16 mouse cellular contexts compared by ENCODE assay signal in the genomic region with DNA sequence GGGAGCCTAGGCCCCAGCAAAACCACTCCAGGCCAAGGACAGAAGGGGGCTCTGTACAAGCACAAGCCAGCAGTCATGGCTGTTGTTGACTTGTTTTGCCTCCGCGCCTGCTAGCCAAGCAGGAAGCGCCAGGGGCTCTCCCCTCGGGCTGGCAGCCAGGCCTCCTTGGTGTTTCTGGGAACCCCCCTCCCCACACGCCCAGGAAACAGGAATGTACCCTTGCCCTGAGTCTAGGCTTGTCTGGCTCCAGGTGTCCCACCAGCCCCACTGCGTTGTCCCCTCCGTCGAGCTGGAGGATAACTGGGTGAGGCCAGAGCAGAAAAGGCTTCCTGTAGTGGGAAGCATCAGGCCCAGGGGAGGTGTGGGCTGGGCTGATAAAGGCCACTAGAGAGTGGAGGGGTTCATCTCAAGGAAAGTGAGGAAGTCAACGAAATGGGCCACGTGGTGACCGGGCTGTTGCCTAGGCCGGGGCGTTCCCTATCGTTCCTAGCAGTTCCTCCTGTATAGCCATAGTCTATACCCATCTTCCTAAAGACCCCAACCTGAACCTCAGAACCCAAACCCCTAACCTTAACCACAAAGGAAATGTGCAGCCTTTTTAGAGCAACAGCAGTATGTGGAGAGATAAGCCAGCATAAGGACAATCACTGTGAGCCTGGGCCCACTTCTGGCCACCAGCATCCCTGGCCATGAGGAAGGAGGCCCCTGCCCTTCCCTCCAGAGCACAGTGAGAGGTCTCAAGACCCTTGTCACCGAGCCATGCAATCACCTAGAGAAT. TPM values are rescaled to one million over a fixed set of nuclear protein-coding genes. Genes with fewer than 3 reads are reported as not detected.
DNase-seq lines count a peak whose midpoint lies in the region; ATAC-seq lines count a peak whose summit lies in the region.
"Had no signal": no experiment of that assay in that cellular context is flagged by ENCODE, and none has a peak within 500 bp of the region (broad histone marks: within the 10 kb centered on the region; RNA-seq: fewer than 3 reads in every experiment).

No protein-coding gene starts in this region.

- H3K4me1 ChIP-seq in forebrain, embryonic 13.5 days: peaks cover 19% of the 10 kb centered on the region; the same call in 1 of the 2 replicates
- no peaks in the 10 kb centered on the region for H3K4me1 ChIP-seq in forebrain, embryonic 15.5 days
- H3K4me1 ChIP-seq in embryonic facial prominence, embryonic 15.5 days: peaks cover 16% of the 10 kb centered on the region
- H3K4me1 ChIP-seq in liver, embryonic 16.5 days (ENCODE audit: control insufficient read depth, low read depth, low read length): peaks cover 5% of the 10 kb centered on the region

- H3K4me2 ChIP-seq in forebrain, embryonic 13.5 days: no peak overlapping the region
- no peak overlapping the region for H3K4me2 ChIP-seq in forebrain, embryonic 15.5 days (replicated peaks)
- no peak overlapping the region for H3K4me2 ChIP-seq in embryonic facial prominence, embryonic 15.5 days (replicated peaks)
- no peak overlapping the region for H3K4me2 ChIP-seq in liver, embryonic 16.5 days (ENCODE audit: low read depth, low read length)

- DNase-seq in kidney, postnatal 14 days: no peak
- DNase-seq in ovary, postnatal 14 days (ENCODE audit: low spot score): no peak
- no peak for DNase-seq in thymus, postnatal 0 days (ENCODE audit: low spot score)
- DNase-seq: adrenal gland, postnatal 36 days; cerebellum, adult 11-12 months; gastrocnemius, postnatal 25 days; left cerebral cortex, postnatal 4 days; thymus, adult 2 months had no signal

- no peak overlapping the region for H3K27ac ChIP-seq in forebrain, embryonic 13.5 days
- no peak overlapping the region for H3K27ac ChIP-seq in forebrain, embryonic 15.5 days (replicated peaks)
- H3K27ac ChIP-seq in embryonic facial prominence, embryonic 15.5 days (replicated peaks): peak overlapping the region; percentile 34
- H3K27ac ChIP-seq in liver, embryonic 16.5 days (ENCODE audit: low read length): no peak overlapping the region

- no peaks in the 10 kb centered on the region for H3K9me3 ChIP-seq in forebrain, embryonic 13.5 days (replicated peaks)
- H3K9me3 ChIP-seq in forebrain, embryonic 15.5 days: no peaks in the 10 kb centered on the region
- H3K9me3 ChIP-seq in embryonic facial prominence, embryonic 15.5 days (replicated peaks): no peaks in the 10 kb centered on the region
- H3K9me3 ChIP-seq in liver, embryonic 16.5 days (replicated peaks; ENCODE audit: control insufficient read depth, low read length): no peaks in the 10 kb centered on the region

- ATAC-seq in forebrain, embryonic 13.5 days: no peak
- no peak for ATAC-seq in forebrain, embryonic 15.5 days (replicated peaks)
- ATAC-seq in CD4-positive, CD25-positive, alpha-beta regulatory T cell, adult 4 months: peak; percentile 74
- no peak for ATAC-seq in embryonic facial prominence, embryonic 15.5 days (ENCODE audit: insufficient number of reproducible peaks, low FRiP score, low TSS enrichment, low read depth)
- peak; percentile 74 for ATAC-seq in liver, embryonic 16.5 days (ENCODE audit: low read depth)
- ATAC-seq: forebrain, embryonic 16.5 days; intestine, postnatal 0 days; Patski had no signal

- H3K4me3 ChIP-seq in forebrain, embryonic 13.5 days: no peak overlapping the region
- H3K4me3 ChIP-seq in forebrain, embryonic 15.5 days: no peak overlapping the region
- H3K4me3 ChIP-seq in embryonic facial prominence, embryonic 15.5 days (replicated peaks): no peak overlapping the region
- no peak overlapping the region for H3K4me3 ChIP-seq in liver, embryonic 16.5 days (ENCODE audit: low read depth, low read length)

- H3K9ac ChIP-seq in forebrain, embryonic 13.5 days: peak overlapping the region; percentile 12; the same call in 1 of the 2 replicates
- H3K9ac ChIP-seq in forebrain, embryonic 15.5 days (replicated peaks): no peak overlapping the region
- H3K9ac ChIP-seq in embryonic facial prominence, embryonic 15.5 days: no peak overlapping the region
- no peak overlapping the region for H3K9ac ChIP-seq in liver, embryonic 16.5 days (ENCODE audit: low read depth, low read length)

- 82% methylated on average over 15 of the region's 15 CpGs for WGBS in forebrain, embryonic 13.5 days
- WGBS in forebrain, embryonic 15.5 days: 74% methylated on average over 15 of the region's 15 CpGs
- WGBS in embryonic facial prominence, embryonic 15.5 days: 70% methylated on average over 15 of the region's 15 CpGs
- 24% methylated on average over 15 of the region's 15 CpGs for WGBS in liver, embryonic 16.5 days (ENCODE audit: insufficient replicate concordance)

- H3K27me3 ChIP-seq in forebrain, embryonic 13.5 days: peaks cover 5% of the 10 kb centered on the region; the same call in 1 of the 2 replicates
- H3K27me3 ChIP-seq in forebrain, embryonic 15.5 days: no peaks in the 10 kb centered on the region
- no peaks in the 10 kb centered on the region for H3K27me3 ChIP-seq in embryonic facial prominence, embryonic 15.5 days
- H3K27me3 ChIP-seq in liver, embryonic 16.5 days (ENCODE audit: control insufficient read depth, insufficient read depth, low read depth, low read length): no peaks in the 10 kb centered on the region
- H3K27me3 ChIP-seq: Patski had no signal

- no peaks in the 10 kb centered on the region for H3K36me3 ChIP-seq in forebrain, embryonic 13.5 days (ENCODE audit: poor library complexity, severe bottlenecking)
- no peaks in the 10 kb centered on the region for H3K36me3 ChIP-seq in forebrain, embryonic 15.5 days
- H3K36me3 ChIP-seq in embryonic facial prominence, embryonic 15.5 days: no peaks in the 10 kb centered on the region
- no peaks in the 10 kb centered on the region for H3K36me3 ChIP-seq in liver, embryonic 16.5 days (ENCODE audit: control insufficient read depth, insufficient read depth)

RNA-seq across cellular contexts. Expression of gene Tmem129, which starts 23.6 kb away (rescaled TPM):
- 33.0 and 37.8 TPM in 2 replicates for polyA plus RNA-seq in forebrain, embryonic 13.5 days (2015; fragmentation: Nextera tagmentation; extraction: Ambion mirVana)
- 31.0 and 35.0 TPM in 2 replicates for polyA plus RNA-seq in forebrain, embryonic 15.5 days (2015; fragmentation: Nextera tagmentation; extraction: Ambion mirVana)
- polyA plus RNA-seq in CD4-positive, CD25-positive, alpha-beta regulatory T cell, adult 4 months (2017; shearing (Covaris generic)): 10 to 100 TPM; 33.7 to 42.9 TPM
- 44.2 and 45.1 TPM in 2 replicates for polyA plus RNA-seq in embryonic facial prominence, embryonic 15.5 days (2015; fragmentation: Nextera tagmentation; extraction: Ambion mirVana)
- 21.7 and 21.8 TPM in 2 replicates for polyA plus RNA-seq in liver, embryonic 16.5 days (2015; fragmentation: Nextera tagmentation; extraction: Ambion mirVana)
- 28.4 and 30.8 TPM in 2 replicates for polyA plus RNA-seq in thymus, postnatal 0 days (2015; fragmentation: Nextera tagmentation; extraction: Ambion mirVana)

RNA-seq across cellular contexts. Expression of gene Tacc3, which starts 23.9 kb away (rescaled TPM):
- 189 and 190 TPM in 2 replicates for polyA plus RNA-seq in forebrain, embryonic 13.5 days (2015; fragmentation: Nextera tagmentation; extraction: Ambion mirVana)
- polyA plus RNA-seq in forebrain, embryonic 15.5 days (2015; fragmentation: Nextera tagmentation; extraction: Ambion mirVana): 91.5 and 98.2 TPM in 2 replicates
- 10 to 100 TPM; 18.2 to 32.2 TPM for polyA plus RNA-seq in CD4-positive, CD25-positive, alpha-beta regulatory T cell, adult 4 months (2017; shearing (Covaris generic))
- 141 and 146 TPM in 2 replicates for polyA plus RNA-seq in embryonic facial prominence, embryonic 15.5 days (2015; fragmentation: Nextera tagmentation; extraction: Ambion mirVana)
- 127 and 129 TPM in 2 replicates for polyA plus RNA-seq in liver, embryonic 16.5 days (2015; fragmentation: Nextera tagmentation; extraction: Ambion mirVana)
- polyA plus RNA-seq in thymus, postnatal 0 days (2015; fragmentation: Nextera tagmentation; extraction: Ambion mirVana): 195 and 217 TPM in 2 replicates

RNA-seq across cellular contexts. Expression of gene Slbp, which starts 29.4 kb away (rescaled TPM):
- 222 and 225 TPM in 2 replicates for polyA plus RNA-seq in forebrain, embryonic 13.5 days (2015; fragmentation: Nextera tagmentation; extraction: Ambion mirVana)
- 129 and 141 TPM in 2 replicates for polyA plus RNA-seq in forebrain, embryonic 15.5 days (2015; fragmentation: Nextera tagmentation; extraction: Ambion mirVana)
- 100 to 1,000 TPM; 123 to 141 TPM for polyA plus RNA-seq in CD4-positive, CD25-positive, alpha-beta regulatory T cell, adult 4 months (2017; shearing (Covaris generic))
- polyA plus RNA-seq in embryonic facial prominence, embryonic 15.5 days (2015; fragmentation: Nextera tagmentation; extraction: Ambion mirVana): 191 and 202 TPM in 2 replicates
- 214 and 245 TPM in 2 replicates for polyA plus RNA-seq in liver, embryonic 16.5 days (2015; fragmentation: Nextera tagmentation; extraction: Ambion mirVana)
- polyA plus RNA-seq in thymus, postnatal 0 days (2015; fragmentation: Nextera tagmentation; extraction: Ambion mirVana): 353 and 376 TPM in 2 replicates

RNA-seq across cellular contexts. Expression of gene Fgfr3, which starts 39.7 kb away (rescaled TPM):
- 59.5 and 81.3 TPM in 2 replicates for polyA plus RNA-seq in forebrain, embryonic 13.5 days (2015; fragmentation: Nextera tagmentation; extraction: Ambion mirVana)
- 32.9 and 44.3 TPM in 2 replicates for polyA plus RNA-seq in forebrain, embryonic 15.5 days (2015; fragmentation: Nextera tagmentation; extraction: Ambion mirVana)
- polyA plus RNA-seq in CD4-positive, CD25-positive, alpha-beta regulatory T cell, adult 4 months (2017; shearing (Covaris generic)): not detected
- polyA plus RNA-seq in embryonic facial prominence, embryonic 15.5 days (2015; fragmentation: Nextera tagmentation; extraction: Ambion mirVana): 32.0 and 34.6 TPM in 2 replicates
- polyA plus RNA-seq in liver, embryonic 16.5 days (2015; fragmentation: Nextera tagmentation; extraction: Ambion mirVana): 2.9 and 3.4 TPM in 2 replicates
- 0.67 and 0.73 TPM in 2 replicates for polyA plus RNA-seq in thymus, postnatal 0 days (2015; fragmentation: Nextera tagmentation; extraction: Ambion mirVana)

RNA-seq across cellular contexts. Expression of gene Gm9903, which starts 52.1 kb away (rescaled TPM):
- 0.55 and 0.61 TPM in 2 replicates for polyA plus RNA-seq in forebrain, embryonic 13.5 days (2015; fragmentation: Nextera tagmentation; extraction: Ambion mirVana)
- polyA plus RNA-seq in forebrain, embryonic 15.5 days (2015; fragmentation: Nextera tagmentation; extraction: Ambion mirVana): 0.60 and 0.75 TPM in 2 replicates
- polyA plus RNA-seq in CD4-positive, CD25-positive, alpha-beta regulatory T cell, adult 4 months (2017; shearing (Covaris generic)): 1 to 10 TPM in 1 of 2 experiments, not detected in 1; 1.6 TPM
- polyA plus RNA-seq in embryonic facial prominence, embryonic 15.5 days (2015; fragmentation: Nextera tagmentation; extraction: Ambion mirVana): 0.36 and 0.43 TPM in 2 replicates
- polyA plus RNA-seq in liver, embryonic 16.5 days (2015; fragmentation: Nextera tagmentation; extraction: Ambion mirVana): 0.12 TPM in 1 of 2 replicates, not detected in the other
- 0.44 and 0.60 TPM in 2 replicates for polyA plus RNA-seq in thymus, postnatal 0 days (2015; fragmentation: Nextera tagmentation; extraction: Ambion mirVana)

Comparison
In these comparisons a context has a peak if more than half of its experiments do, and no peak if none do; other contexts are left out.
1. ATAC-seq: peak in CD4-positive, CD25-positive, alpha-beta regulatory T cell, adult 4 months (single experiment) and liver, embryonic 16.5 days (single experiment); none in forebrain, embryonic 13.5 days (single experiment), forebrain, embryonic 15.5 days (single experiment) and embryonic facial prominence, embryonic 15.5 days (single experiment).